Mouse (Mus musculus): ENCODE data around the gene Slc5a6.

DNA sequence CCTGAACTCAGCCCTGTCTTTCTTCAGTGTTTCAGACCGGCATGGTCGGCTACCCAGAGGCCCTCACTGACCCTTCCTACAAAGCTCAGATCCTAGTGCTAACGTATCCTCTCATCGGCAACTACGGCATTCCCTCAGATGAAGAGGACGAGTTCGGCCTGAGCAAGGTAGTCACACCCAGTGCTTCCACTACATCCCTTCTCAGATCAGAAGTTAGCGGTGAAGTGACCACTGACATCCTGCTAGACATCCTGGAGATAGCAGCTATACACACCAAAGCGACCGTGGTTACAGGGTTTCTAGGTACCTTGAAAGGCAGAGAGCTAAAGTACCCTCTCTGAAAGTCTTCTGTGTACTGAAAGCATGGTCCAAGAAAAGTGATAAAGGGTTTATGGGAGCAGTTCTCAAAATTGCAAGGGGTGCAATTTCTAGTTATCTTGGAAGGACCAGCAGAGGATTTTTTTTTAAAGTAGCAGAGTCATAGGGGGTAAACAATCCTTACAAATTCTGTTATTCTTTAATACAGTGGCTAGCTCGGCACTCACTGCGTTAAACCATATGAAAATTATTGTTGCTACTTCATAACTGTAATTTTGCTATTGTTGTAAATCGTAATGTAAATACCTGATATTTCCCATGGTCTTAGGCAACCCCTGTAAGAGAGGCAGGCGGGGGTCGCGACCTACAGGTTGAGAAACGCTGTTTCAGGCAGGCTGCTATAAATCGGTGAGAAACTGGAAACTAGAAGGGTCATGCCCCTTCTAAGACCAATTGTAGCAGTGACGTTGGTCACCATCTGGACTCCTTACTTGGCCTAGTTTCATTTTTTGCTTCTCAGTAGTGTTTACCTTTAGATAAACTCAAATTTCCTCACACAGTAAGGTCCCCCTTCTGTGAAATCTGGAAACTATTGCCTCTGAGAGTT is 6.8 kb upstream of the Slc5a6 start:
- no peak for TF ChIP-seq POLR2A (IDR thresholded peaks at IDR 0.05; ENCODE audit: insufficient read depth, low read depth, low read length)
- no peak for TF ChIP-seq CTCF (IDR thresholded peaks at IDR 0.05; ENCODE audit: insufficient read depth, low read depth, low read length)

Measured in olfactory bulb, adult 2 months (tissue).